Mouse (Mus musculus) cortical plate, adult 2 months (tissue): ENCODE measurements at regions not wholly inside any gene's neighbourhood (a gene's known extent, or its start where the extent isn't known, plus 50 kb on each side); places are given as distances from the start of the nearest gene placed in this dataset.

Source experiments
- CTCF ChIP-seq: fragments of 200-500 bp; IDR thresholded peaks from 2 replicates; pipeline ENCODE4 v1.5.1; 2011; ENCODE audit warnings: mild to moderate bottlenecking, control low read depth, low read length; ENCODE audit not compliant: insufficient read depth; ENCODE audit errors: extremely low read depth
- POLR2A ChIP-seq: fragments of 200-500 bp; IDR thresholded peaks from 2 replicates; pipeline ENCODE4 v1.6.1; 2011; ENCODE audit warnings: mild to moderate bottlenecking, low read length, control low read depth; ENCODE audit not compliant: insufficient read depth; ENCODE audit errors: extremely low read depth

DNA sequence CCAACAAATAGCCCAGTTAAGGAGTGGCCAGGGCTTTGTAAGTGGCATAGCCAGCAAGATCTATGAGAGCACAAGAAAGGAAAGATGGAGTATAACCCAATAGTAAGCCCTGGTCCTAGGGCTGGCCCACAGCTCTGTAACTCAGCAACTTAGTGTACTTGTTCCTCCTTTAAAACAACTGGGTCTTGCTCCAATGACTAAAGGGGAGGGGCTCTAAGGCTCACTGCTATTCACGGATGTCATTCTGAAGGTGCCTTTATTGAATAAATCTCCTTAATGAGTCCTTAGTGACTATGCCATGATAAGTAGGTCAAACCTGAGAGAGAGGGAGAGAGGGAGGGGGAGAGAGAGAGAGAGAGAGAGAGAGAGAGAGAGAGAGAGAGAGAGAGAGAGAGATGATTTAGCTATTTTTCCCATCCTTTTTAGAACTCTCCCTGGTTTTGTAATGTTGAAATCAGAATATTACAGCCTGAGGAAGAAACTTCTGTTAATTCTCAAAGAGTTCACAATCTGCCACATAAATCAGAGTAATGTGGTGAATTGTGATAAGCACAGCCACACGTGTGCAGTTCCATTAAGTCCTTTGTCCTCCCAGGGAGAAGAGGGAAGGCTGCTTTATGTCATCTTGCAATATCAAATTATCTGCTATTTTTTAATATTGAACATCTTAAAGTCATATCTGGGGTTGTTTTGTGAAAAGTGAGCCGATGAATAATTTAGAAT is 238.7 kb upstream of the Apob start:
- TF ChIP-seq CTCF (no peak), POLR2A (no peak)
